Mouse (Mus musculus): ENCODE results near the gene Zfp771.
A peak's percentile ranks its signal among the peaks of the same experiment; 100 is the strongest.

Gene Zfp771

DNA sequence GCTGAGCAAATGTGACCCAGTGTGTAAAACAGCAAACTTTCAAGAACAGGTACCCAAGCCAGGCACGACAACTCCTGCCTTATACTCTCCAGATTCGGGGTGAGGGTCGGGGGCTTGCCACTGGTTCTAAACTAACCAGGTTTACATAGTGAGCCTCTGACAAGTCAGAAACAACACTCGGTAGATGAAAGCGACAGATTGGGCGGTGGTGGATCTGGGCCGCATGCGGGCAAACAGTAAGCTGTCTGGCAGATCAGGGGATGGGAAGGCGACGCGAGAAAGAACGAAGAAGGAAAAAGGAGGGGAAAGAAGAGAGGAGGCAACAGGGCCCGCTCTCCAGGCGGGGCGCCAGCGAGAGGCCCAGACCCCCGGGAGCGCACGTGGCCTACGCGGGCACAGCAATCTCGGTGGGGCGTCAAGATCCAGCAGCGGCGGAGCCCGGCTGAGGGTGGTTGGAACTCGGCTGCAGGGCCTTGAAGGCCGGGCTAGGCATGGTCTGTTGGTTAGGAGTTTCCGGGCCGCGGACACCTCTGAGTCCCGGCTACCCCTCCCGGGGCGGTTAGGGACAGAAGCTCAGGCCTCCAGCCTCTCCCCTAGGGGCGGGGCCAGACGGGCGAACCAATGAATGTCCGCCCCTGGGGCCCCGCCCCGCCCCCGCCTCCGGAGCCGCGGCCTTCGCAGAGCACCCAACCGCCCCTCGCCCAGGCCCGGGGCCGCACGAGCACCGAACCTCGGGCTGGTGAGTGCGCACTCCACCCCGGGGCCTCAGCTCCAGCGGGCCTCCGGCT, at the start of gene Zfp771:
TSS of gene Zfp771 (plus strand) at position 405 of the 788 bp plus-strand sequence.
- peak; percentile 97 for DNase-seq

- peak; percentile 55 for DNase-seq
Measured at GRCm38 (mm10) chr7:127194633-127195029, 49.4 kb upstream of the Zfp771 start.

DNA sequence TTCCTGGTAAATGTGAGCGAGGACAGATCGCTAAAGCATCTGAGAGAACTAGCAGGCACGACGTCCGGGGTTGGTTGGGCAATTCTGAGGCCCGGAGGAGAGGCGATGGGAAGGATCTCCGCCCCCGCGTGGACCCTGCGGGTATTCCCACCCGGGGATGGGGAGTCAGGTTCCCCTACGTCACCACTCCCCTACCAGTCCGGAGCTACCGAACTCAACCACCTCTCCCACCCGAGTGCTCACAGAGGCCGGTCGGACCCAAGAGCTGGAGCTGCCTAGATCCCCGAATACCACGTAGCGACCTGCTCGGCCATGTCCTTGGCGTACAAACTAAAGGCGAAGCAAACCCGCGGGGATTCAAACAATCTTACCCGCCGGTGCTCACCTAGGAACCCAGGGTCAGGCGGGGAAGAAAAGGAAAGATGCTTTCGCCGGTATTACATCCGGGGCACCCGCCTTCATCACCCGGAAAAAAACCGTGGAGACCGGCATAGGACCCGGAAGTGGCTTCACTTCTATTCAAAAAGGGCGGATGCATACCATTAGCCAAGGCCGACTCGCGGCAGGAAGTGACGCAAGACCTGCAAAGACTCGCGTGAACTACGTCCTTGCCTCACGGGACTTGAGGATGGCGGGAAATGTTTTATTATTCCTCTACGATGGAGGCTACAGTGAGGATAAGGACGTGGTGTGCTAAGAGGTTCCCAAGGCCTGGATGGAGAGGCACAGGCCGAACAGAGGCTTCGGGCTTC, 48.4 kb upstream of the Zfp771 start, which contains the start of gene Cd2bp2:
TSS of gene Cd2bp2 (minus strand) at position 507 of the 752 bp plus-strand sequence.
- peak; percentile 98 for DNase-seq

DNA sequence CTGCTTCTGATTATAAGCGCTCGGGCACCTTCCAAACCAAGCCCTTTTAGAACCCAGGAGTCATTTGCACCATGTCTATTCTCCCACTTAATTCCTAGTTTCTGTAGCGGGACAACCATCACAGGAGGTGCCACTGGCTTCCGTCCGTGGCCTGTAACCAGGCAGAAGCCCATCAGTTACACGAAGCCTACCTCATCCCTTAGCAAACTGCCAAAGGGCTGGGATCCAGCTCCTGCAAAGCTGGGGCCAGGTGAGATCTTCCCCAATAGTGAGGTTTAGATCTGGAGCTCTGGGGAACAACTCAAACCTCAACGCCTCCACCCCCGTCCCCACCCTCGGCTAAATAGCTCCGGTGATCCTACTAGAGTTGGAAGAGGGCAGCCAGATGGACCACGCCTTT, 47.6 kb upstream of the Zfp771 start:
- DNase-seq, result peak; percentile 54

DNA sequence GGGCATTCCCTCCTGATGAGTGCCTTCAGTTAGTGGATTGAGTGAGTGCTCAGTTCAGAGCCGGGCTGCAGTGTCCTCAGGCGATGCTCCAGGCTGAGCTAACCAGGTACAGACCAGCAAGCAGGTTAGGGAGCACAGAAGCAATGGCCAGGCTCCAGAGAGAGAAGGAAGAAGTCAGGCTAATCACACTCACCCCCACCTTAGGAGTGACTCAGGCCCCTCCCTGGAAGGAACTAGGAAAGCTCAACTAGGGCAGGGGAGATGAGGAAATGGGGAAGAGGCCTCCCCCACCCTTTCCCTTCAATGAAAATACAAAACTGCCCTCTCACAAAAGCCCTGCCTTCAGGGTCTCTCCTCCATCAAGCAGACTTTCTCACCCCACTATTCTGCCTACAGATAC, 37.5 kb upstream of the Zfp771 start:
- DNase-seq, result peak; percentile 58

- peak; percentile 80 for DNase-seq
Measured at GRCm38 (mm10) chr7:127207374-127208294, 36.4 kb upstream of the Zfp771 start.

- no peak for DNase-seq
Measured at GRCm38 (mm10) chr7:127208295-127208552, 35.9 kb upstream of the Zfp771 start, which contains the start of gene Tbc1d10b. Gene Tbc1d10b (minus strand): TSS chr7:127208468.

GRCm38 (mm10) chr7:127208553-127209438, 35.3 kb upstream of the Zfp771 start, which contains the start of gene Mylpf:
Gene Mylpf (plus strand): TSS chr7:127208890.
- DNase-seq, result peak; percentile 99

- DNase-seq, result no peak
Measured at GRCm38 (mm10) chr7:127209851-127210250, 34.2 kb upstream of the Zfp771 start.

DNA sequence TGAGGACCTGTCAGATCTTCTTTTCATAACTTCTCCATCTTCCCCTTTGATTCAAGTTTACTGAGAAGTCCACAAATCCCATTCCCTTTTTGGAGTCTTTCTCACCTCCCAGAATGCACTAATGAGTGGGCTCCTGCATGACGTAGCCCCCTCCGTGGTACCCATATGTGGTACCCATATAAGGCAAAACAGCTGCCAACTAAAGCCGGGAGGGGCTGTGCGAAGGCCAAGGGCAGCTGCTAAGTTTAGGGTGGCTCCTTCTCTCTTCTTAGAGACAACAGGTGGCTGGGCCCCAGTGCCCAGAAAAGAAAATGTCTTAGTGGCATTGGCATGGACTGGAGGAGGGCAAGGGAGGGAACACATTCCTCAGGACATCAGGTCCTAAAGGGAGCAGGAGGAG, 33.8 kb upstream of the Zfp771 start:
- peak; percentile 72 for DNase-seq

GRCm38 (mm10) chr7:127211014-127211745, 32.9 kb upstream of the Zfp771 start:
- DNase-seq, result peak; percentile 53

DNA sequence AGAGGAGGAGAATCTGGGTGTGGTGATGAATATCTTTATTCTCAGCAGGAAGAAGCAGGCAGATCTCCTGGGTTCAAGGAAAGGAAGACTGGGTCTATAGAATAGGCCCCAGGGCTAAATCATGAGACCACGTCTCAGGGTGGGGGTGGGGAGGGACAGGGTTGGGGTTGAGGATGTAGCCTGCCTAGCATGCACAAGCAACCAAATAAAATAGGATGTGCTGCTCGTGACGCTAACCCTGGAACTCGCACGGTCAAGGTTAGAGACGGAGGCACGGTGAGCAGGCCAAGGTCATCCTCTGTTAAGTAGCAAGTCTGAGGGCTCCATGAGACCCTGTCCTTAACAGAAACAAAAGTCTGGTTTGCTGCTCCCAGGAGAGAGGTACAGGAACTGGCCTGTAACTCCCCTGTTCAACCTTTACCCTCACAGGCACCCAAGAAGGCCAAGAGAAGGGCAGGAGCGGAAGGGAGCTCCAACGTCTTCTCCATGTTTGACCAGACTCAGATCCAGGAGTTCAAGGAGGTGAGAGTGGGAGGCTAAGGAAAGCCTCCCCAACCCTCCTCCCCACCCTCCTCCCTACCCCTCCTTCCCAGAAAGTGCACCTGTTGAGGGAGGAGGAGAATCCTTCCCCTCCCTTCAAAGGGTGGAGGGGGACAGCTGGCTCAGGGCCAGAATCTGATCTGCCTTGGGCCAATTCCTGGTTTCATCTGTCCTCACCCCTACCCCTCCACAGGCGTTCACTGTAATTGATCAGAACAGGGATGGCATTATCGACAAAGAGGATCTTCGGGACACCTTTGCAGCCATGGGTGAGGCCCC, 31.4 kb upstream of the Zfp771 start:
- DNase-seq, result peak; percentile 53

DNA sequence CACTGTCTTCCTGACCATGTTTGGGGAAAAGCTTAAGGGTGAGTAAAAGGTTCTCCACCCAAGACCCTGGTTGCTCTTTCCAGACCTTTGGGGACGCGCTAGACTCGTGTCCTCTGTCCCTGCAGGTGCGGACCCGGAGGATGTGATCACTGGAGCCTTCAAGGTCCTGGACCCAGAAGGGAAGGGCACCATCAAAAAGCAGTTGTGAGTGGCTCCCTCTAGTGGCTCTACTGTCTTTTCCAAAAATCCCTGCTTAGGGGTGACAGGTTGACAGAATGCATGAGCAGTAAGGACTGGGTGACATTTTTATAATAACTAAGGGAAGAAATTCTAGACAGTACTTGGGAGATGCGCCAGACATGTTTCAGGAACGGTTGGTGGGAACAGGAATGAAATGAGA, 30.6 kb upstream of the Zfp771 start:
- DNase-seq, result peak; percentile 64

DNA sequence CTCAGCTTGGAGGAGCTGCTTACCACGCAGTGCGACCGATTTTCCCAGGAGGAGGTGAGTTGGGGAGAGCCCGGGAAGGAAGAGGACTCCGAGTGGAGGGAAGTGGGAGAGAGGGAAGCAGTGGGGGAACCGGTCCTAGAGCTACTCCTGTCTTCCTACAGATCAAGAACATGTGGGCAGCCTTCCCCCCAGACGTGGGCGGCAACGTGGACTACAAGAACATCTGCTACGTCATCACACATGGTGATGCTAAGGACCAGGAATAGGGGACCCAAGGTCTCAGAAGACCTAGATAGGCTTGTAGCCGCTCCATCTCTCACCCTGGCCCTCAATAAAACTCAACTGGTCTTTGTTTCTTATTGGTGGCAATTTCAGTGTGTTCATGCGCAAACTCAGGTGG, 30.1 kb upstream of the Zfp771 start:
- DNase-seq, result peak; percentile 34

DNA sequence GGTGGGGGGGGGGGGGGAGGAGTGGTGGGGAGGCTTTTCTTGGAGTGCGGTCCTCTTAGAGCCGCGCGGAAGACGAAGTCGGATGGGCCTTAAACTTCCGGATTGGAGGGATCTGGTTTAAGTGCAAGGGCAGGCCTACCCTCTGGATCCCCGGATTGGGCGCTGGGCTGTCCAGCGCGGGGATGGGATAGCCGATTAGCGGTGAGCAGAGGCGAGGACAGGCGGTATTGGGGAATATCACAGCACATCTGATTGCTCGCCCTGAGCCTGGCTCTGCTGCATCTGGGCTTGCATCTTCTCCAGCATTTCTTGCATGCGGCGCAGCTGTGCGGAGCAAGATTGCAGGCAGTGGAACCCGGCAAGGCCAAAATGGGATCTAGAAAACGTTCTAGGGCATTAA, 29.6 kb upstream of the Zfp771 start:
- peak; percentile 21 for DNase-seq

- DNase-seq, result peak; percentile 75
Measured at GRCm38 (mm10) chr7:127214981-127215871, 28.8 kb upstream of the Zfp771 start.

DNA sequence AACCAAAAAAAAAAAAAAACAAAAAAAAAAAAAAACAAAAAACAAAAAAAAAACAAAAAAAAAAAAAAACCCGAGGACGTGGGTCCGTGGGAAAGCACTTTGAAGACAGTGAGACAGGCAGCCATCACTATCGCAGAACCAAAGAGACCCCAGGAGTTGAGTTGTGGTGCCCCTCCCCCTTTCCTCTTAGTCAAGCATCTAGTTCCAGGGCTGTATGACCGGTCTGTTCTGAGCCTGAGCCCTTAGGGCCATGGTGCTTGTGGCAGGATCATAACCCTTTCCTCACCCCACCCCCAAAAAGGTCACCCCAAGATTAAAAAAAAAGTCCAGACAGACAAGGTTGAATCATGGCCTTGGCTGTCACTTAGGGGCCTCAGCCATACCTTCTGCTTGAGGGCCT, 27.8 kb upstream of the Zfp771 start:
- peak; percentile 20 for DNase-seq

DNA sequence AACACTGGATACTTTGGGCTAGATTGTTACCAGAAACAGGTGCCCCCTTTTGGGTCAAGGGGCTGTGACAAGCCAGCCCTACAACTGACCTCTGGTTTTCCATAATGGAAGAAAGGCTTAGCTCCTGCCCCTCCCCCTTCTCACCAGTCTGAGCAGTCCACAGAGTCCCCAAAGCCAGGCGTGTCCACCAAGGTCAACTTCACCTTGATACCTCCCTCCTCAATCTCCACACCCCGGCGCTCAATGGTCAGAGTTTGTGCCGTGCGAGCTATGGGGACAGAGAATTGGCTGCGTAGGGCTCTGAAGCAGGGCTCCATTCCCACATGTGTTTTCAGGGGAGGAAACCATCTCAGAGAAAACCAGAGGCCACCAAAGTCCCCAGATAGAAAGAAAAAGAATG, 26.6 kb upstream of the Zfp771 start:
- no peak for DNase-seq

Measured in cerebellum, adult 9-11 months (tissue).